Mouse (Mus musculus): ENCODE measurements around the gene Myo19. TPM values are rescaled to one million over a fixed set of nuclear protein-coding genes. Genes with fewer than 3 reads are reported as not detected.

The Myo19 gene
- polyA plus RNA-seq (2015; fragmentation: Nextera tagmentation; extraction: Ambion mirVana): 9.9 and 11.6 TPM in 2 replicates

- Histone ChIP-seq H3K36me3 (peaks cover 19% of the 10 kb centered on the region), H3K4me3 (peak within 1 kb of the TSS; percentile 93), H3K4me1 (peaks cover 19% of the 10 kb centered on the region), H3K27ac (peak within 1 kb of the TSS; percentile 93), H3K9ac (peak within 1 kb of the TSS; percentile 79), H3K4me2 (peak within 1 kb of the TSS; percentile 91), H3K27me3 (no peaks in the 10 kb centered on the region), H3K9me3 (no peaks in the 10 kb centered on the region)
- peak; percentile 90 for ATAC-seq (ENCODE audit: insufficient number of reproducible peaks, low FRiP score, low TSS enrichment, low read depth)
- under 1% methylated on average over 79 of the region's 81 CpGs for WGBS
Observed at GRCm38 (mm10) chr11:84879772-84880464, at the start of gene Myo19, which contains the start of gene Pigw. TSS of gene Myo19 (plus strand) at chr11:84880148. TSS of gene Pigw (minus strand) at chr11:84880285.

- 89% methylated on average over 2 of the region's 2 CpGs for WGBS
- no peaks in the 10 kb centered on the region for H3K27me3 ChIP-seq
- no peaks in the 10 kb centered on the region for H3K4me1 ChIP-seq
- H3K27ac ChIP-seq: no peak overlapping the region
- ATAC-seq (ENCODE audit: insufficient number of reproducible peaks, low FRiP score, low TSS enrichment, low read depth): no peak
- no peak overlapping the region for H3K4me2 ChIP-seq
- H3K36me3 ChIP-seq: peaks cover 66% of the 10 kb centered on the region
- H3K9me3 ChIP-seq: no peaks in the 10 kb centered on the region
- no peak overlapping the region for H3K9ac ChIP-seq
- no peak overlapping the region for H3K4me3 ChIP-seq
Observed at GRCm38 (mm10) chr11:84839330-84839729, 40.6 kb upstream of the Myo19 start.

DNA sequence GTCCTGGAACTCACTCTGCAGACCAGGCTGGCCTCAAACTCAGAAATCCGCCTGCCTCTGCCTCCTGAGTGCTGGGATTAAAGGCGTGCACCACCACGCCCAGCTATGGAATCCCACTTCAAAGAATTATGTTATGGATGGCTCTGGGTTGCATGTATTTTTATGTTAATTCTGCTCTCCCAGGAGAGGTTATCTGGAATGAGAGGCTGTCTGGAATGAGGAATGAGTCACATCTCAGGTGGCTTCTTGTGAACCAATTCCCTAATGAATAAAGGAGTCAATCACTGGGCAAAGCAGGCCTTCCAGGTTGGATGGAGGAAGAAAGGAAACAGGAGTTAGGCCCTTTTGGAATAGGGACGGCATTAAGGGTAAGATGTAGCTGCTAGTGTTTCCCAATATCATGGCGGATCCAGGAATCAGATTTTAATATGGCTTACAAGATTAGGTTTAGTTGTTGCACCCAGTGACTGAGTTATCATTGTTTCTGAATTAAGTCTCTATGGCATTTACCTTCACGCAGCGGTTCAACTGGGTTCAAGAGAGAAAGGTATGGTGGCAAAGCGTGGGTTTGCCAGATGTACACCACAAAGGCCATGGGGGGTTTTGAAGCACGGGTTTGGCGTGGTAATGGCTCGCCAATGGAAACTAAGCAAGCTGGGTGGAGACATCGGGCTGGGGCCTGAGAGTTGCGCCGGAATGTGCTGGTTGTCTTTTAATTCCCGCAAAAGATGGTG lies 33.0 kb upstream of the Myo19 start:
- H3K36me3 ChIP-seq: peaks cover 65% of the 10 kb centered on the region

GRCm38 (mm10) chr11:84847475-84848090 lies 32.4 kb upstream of the Myo19 start:
- Histone ChIP-seq H3K4me3 (no peak overlapping the region), H3K9me3 (no peaks in the 10 kb centered on the region), H3K36me3 (peaks cover 67% of the 10 kb centered on the region), H3K27ac (no peak overlapping the region), H3K27me3 (no peaks in the 10 kb centered on the region), H3K9ac (no peak overlapping the region), H3K4me1 (no peaks in the 10 kb centered on the region), H3K4me2 (no peak overlapping the region)
- no peak for ATAC-seq (ENCODE audit: insufficient number of reproducible peaks, low FRiP score, low TSS enrichment, low read depth)
- WGBS: 83% methylated on average over 7 of the region's 7 CpGs

More for the DNA sequence above, 33.0 kb upstream of the Myo19 start:
- Histone ChIP-seq H3K9me3 (no peaks in the 10 kb centered on the region), H3K4me2 (no peak overlapping the region), H3K27ac (no peak overlapping the region), H3K9ac (no peak overlapping the region), H3K4me1 (no peaks in the 10 kb centered on the region), H3K27me3 (no peaks in the 10 kb centered on the region), H3K4me3 (no peak overlapping the region)
- ATAC-seq (ENCODE audit: insufficient number of reproducible peaks, low FRiP score, low TSS enrichment, low read depth): no peak
- 96% methylated on average over 15 of the region's 15 CpGs for WGBS

GRCm38 (mm10) chr11:84855285-84855684 lies 24.7 kb upstream of the Myo19 start:
- Histone ChIP-seq H3K4me3 (no peak overlapping the region), H3K4me1 (no peaks in the 10 kb centered on the region), H3K27ac (0 out of 2 replicates have a peak overlapping the region, but pooled peaks have one; percentile 4), H3K27me3 (no peaks in the 10 kb centered on the region), H3K9ac (no peak overlapping the region), H3K9me3 (no peaks in the 10 kb centered on the region), H3K36me3 (peaks cover 57% of the 10 kb centered on the region), H3K4me2 (no peak overlapping the region)
- ATAC-seq (ENCODE audit: insufficient number of reproducible peaks, low FRiP score, low TSS enrichment, low read depth): no peak
- WGBS: 93% methylated on average over 6 of the region's 6 CpGs

DNA sequence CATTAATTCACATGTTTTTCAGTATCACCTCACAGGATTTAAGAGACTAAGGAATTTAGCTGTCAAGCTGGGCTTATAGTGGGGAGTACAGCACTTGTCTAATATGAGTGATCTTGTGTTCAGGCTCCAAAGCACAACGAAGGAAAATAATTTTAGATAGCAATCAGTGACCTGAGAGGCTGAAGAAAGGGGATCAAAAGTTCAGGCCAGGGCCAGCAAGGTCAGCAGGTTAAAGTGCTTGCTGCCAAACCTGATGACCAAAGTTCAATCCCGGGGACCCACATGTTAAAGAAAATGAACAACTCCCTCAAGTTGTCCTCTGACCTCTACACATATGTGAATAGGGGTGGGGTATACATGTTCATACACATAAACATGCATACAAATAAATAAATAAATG lies 14.7 kb upstream of the Myo19 start:
- 59% methylated on average over 2 of the region's 2 CpGs for WGBS
- H3K4me1 ChIP-seq: peaks cover 4% of the 10 kb centered on the region; the same call in 1 of the 2 replicates
- H3K36me3 ChIP-seq: peaks cover 16% of the 10 kb centered on the region
- no peaks in the 10 kb centered on the region for H3K9me3 ChIP-seq
- no peak for ATAC-seq (ENCODE audit: insufficient number of reproducible peaks, low FRiP score, low TSS enrichment, low read depth)
- H3K4me3 ChIP-seq: no peak overlapping the region
- H3K27ac ChIP-seq: no peak overlapping the region
- H3K4me2 ChIP-seq: no peak overlapping the region
- no peak overlapping the region for H3K9ac ChIP-seq
- H3K27me3 ChIP-seq: no peaks in the 10 kb centered on the region

GRCm38 (mm10) chr11:84867586-84867985 lies 12.4 kb upstream of the Myo19 start:
- H3K4me2 ChIP-seq: no peak overlapping the region

DNA sequence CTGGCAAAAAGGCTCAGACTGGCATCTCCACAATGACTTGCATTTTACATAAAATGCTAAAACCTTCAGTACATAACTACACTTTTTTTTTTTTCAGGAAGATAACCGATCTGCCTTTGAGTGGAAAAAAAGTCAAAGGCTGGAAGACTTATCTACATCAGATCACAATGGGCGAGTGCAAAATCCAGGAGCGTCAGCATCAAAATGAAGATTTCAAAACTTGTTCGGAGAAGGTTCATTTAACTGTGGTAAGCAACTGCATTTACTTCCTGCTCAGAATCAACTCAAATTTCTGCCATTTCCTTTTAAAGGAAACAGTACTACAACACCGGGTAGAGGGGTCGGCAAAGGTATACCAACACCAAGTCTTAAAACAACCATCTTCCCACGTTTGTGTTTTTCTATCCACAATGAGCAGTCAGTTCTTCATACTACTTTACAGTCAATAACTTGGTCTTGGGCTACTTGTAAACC lies 11.1 kb upstream of the Myo19 start:
- peaks cover 4% of the 10 kb centered on the region; the same call in 1 of the 2 replicates for H3K4me1 ChIP-seq
- peak overlapping the region; percentile 91 for H3K4me3 ChIP-seq
- H3K9me3 ChIP-seq: no peaks in the 10 kb centered on the region
- ATAC-seq (ENCODE audit: insufficient number of reproducible peaks, low FRiP score, low TSS enrichment, low read depth): no peak
- 12% methylated on average over 7 of the region's 7 CpGs for WGBS
- peak overlapping the region; percentile 89 for H3K9ac ChIP-seq
- H3K27ac ChIP-seq: peak overlapping the region; percentile 99
- H3K36me3 ChIP-seq: 0 out of 2 replicates have a peak, but pooled peaks cover 4% of the 10 kb centered on the region
- H3K27me3 ChIP-seq: no peaks in the 10 kb centered on the region
- H3K4me2 ChIP-seq: peak overlapping the region; percentile 78

More at GRCm38 (mm10) chr11:84867586-84867985, 12.4 kb upstream of the Myo19 start:
- no peak overlapping the region for H3K4me3 ChIP-seq
- H3K4me1 ChIP-seq: peaks cover 4% of the 10 kb centered on the region; the same call in 1 of the 2 replicates
- 0 out of 2 replicates have a peak, but pooled peaks cover 4% of the 10 kb centered on the region for H3K36me3 ChIP-seq
- no peaks in the 10 kb centered on the region for H3K27me3 ChIP-seq
- H3K9ac ChIP-seq: no peak overlapping the region
- ATAC-seq (ENCODE audit: insufficient number of reproducible peaks, low FRiP score, low TSS enrichment, low read depth): no peak
- no peaks in the 10 kb centered on the region for H3K9me3 ChIP-seq
- WGBS: 79% methylated on average over 2 of the region's 2 CpGs
- no peak overlapping the region for H3K27ac ChIP-seq

- Histone ChIP-seq H3K27ac (peak overlapping the region; percentile 99), H3K4me1 (peaks cover 4% of the 10 kb centered on the region; the same call in 1 of the 2 replicates), H3K4me3 (peak overlapping the region; percentile 91), H3K36me3 (0 out of 2 replicates have a peak, but pooled peaks cover 4% of the 10 kb centered on the region), H3K27me3 (no peaks in the 10 kb centered on the region), H3K9ac (peak overlapping the region; percentile 89), H3K9me3 (no peaks in the 10 kb centered on the region), H3K4me2 (peak overlapping the region; percentile 78)
- WGBS: 0% methylated on average over 58 of the region's 61 CpGs
- peak; percentile 86 for ATAC-seq (ENCODE audit: insufficient number of reproducible peaks, low FRiP score, low TSS enrichment, low read depth)
Observed at GRCm38 (mm10) chr11:84869537-84870232, 10.3 kb upstream of the Myo19 start.

GRCm38 (mm10) chr11:84870337-84871043 lies 9.5 kb upstream of the Myo19 start, which contains the start of gene Ggnbp2:
TSS of gene Ggnbp2 (minus strand) at chr11:84870817.
- H3K27ac ChIP-seq: peak within 1 kb of the TSS; percentile 99
- no peaks in the 10 kb centered on the region for H3K9me3 ChIP-seq
- H3K9ac ChIP-seq: peak within 1 kb of the TSS; percentile 90
- peak within 1 kb of the TSS; percentile 78 for H3K4me2 ChIP-seq
- peak; percentile 89 for ATAC-seq (ENCODE audit: insufficient number of reproducible peaks, low FRiP score, low TSS enrichment, low read depth)
- WGBS: under 1% methylated on average over 45 of the region's 62 CpGs
- 0 out of 2 replicates have a peak, but pooled peaks cover 4% of the 10 kb centered on the region for H3K36me3 ChIP-seq
- H3K27me3 ChIP-seq: no peaks in the 10 kb centered on the region
- peaks cover 4% of the 10 kb centered on the region; the same call in 1 of the 2 replicates for H3K4me1 ChIP-seq
- peak within 1 kb of the TSS; percentile 91 for H3K4me3 ChIP-seq

Data from limb, embryonic 15.5 days (tissue).